ENCODE assay signal across 13 mouse cellular contexts in genomic region chr1:166311151-166311550, GRCm38 (mm10). TPM values are rescaled to one million over a fixed set of nuclear protein-coding genes. Genes with fewer than 3 reads are reported as not detected.
"Had no signal": no experiment of that assay in that cellular context is flagged by ENCODE, and none has a peak within 500 bp of the region (broad histone marks: within the 10 kb centered on the region; RNA-seq: fewer than 3 reads in every experiment).

No protein-coding gene starts in this region.

- DNase-seq: gastrocnemius, adult 2 months; gastrocnemius, postnatal 10 days; gastrocnemius, postnatal 25 days; heart, adult 2 months; heart, postnatal 10 days; heart, postnatal 4 days; kidney, adult 18-20 months; kidney, adult 8-10 months; kidney, postnatal 10 days; kidney, postnatal 25 days; kidney, postnatal 4 days; left cerebral cortex, postnatal 4 days had no signal

RNA-seq across cellular contexts. Expression of gene Ildr2, which starts 57.2 kb away (rescaled TPM):
- total RNA-seq: granulocyte monocyte progenitor cell, adult 5-6 weeks had no signal
